Mouse (Mus musculus): Measurements from ENCODE around the gene Gpr18.

Gpr18 gene

DNA sequence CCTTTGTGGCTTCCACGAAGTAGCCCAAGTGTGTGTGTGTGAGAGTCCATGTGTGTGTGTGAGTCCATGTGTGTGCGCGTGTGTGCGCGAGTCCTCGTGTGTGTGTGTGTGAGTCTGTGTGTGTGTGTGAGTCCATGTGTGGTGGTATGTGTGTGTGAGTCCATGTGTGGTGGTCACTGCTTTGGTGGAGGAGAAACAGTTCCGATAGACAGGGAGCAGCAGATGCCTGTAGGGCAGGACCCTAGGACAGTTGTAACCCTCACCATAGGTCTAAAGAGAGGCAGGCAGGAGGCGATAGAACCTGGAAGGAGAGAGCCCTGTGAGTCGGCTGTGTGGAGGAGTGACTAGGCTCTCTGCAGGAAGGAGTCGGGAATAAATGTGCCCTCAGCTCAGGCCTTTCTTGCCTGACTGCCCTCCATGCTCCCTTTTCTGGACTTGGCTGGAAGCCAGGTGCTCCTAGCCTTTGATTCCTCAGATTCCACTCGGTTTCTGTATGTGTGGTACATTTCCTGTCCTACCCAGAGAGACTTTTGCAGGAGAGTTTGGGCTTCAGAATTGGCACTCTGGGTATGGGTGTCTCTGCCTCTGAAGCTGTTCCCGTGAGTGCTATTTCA lies 5.0 kb upstream of the Gpr18 start:
- DNase-seq: peak; percentile 78

DNA sequence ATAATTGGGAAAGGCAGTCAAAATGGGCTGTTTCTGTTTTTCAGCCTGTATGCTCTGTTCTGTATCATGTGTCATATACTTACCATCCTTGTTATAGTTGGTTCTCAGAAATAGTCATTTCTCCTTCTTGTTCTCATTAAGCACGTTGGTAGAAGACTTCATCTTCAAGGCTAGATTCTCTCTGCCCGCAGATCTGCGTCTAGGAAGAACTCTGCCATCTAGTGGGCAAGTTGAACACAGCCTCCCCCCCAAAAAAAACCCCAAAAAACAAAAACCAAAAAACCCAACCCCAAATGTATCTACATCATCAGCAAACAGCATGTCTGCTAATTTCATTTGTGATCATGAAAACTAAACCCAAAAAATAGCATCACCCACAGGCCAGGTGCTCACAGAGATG lies 4.2 kb upstream of the Gpr18 start:
- DNase-seq: no peak

DNA sequence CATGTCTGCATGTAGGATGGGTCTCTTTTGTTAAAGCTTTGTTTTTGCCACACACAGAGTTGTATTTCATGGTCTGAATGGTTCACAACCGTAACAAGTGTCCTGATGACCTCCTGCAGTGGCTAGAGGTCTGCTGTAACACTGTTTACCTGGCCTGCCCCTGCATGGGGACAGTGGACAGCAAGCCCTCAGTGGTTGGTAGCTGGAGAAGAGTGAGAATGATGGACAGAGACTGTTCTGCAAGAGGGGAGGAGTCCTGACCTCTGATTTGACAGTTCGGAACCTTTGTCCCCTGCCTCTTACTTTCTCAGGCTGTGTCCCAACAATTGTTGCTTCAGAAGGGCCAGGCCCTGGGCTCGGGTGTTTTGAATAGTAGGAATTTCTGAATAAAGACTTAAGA lies 2.7 kb upstream of the Gpr18 start:
- no peak for DNase-seq

DNA sequence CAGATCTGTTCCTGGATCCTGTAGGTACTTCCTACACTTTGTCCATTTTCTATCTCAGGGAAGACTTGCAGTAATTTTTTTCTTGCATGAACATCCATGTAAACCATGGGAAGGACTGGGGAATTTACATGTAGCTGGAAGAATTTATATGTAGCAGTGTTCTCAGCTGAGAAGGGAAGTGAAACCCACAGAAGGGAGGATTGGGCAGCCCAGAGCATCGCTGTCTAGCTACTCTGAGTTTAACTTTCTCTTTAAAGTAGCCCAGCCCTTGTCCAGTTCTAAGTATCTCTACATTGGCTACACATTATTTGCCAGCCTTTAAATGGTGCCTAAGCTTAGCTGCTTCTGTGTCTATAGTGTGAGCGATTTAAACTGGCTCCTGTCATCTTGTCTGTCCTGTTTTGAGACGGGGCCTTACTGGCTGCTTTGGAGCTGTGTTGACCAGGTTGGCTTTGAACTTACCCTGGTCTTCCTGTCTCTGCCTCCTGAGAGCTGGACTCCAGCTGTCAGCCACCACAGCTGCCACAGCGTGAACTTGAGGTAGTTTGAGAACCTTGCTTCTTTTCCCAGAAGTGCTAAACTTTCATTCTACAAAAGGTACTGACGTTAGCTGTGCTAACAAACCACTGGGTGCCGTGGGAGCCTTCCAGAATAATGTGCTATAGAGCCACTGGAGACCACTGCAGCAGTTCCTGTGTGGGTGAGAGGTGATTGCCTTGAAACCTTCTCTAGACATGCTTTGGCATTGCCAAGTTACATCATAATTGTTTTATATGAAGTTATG lies 922 bp upstream of the Gpr18 start:
- DNase-seq: no peak

DNA sequence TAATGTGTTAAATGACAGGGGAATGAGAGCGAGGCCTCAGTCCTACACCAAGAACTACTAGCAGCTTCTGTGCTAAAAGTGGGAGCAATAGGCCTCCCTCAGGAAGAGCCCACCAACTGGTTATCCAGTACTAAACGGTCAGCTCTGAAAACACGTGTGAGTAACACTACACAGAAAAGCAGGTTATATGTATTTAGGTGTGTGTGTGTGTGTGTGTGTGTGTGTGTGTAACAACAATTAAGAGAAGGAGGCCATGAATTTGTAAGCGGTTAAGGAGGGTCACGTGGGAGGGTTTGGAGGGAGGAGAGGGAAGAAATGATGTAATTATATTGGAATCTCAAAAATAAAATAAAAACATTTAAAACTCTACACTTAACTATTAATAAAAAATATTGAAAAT lies 438 bp downstream of the Gpr18 start:
- DNase-seq: no peak

DNA sequence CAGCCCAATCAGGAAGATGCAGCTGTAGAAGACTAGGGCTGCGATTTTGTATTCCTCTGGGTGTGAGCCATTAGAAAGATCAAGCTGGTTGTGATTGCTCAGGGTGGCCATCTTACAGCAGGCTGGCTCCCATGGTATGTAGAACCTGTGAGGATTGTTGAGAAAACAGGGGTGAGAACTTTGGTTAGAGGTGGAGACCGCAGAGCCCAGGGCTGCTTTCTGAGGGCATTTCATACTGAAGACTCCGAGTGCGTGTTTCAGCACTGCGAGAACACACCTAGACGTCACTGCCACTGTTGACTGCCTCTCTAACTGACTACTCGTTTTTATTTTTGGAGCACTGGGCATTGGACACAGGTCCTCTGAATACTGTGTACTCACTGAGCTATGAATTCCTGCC lies 3.1 kb downstream of the Gpr18 start:
- no peak for DNase-seq

DNA sequence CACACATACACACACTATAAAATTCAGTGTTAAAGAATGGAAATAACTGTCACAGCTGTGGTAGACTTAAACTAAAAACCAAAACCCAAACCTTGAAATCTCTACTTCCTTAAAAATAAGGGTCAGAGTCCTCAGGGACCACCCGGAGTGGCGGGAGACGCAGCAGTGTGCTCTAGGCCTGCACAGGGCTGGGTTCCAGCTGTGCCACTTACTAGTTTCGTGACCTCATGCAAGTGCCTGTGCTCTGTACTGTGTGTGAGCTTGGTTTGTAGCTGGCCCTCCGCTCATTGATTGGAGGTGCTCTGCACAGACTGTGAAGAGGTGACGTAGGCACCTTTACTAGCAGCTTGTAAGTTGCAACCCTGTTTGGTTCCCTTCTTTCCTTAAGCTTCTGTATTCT lies 5.7 kb downstream of the Gpr18 start:
- DNase-seq: no peak

DNA sequence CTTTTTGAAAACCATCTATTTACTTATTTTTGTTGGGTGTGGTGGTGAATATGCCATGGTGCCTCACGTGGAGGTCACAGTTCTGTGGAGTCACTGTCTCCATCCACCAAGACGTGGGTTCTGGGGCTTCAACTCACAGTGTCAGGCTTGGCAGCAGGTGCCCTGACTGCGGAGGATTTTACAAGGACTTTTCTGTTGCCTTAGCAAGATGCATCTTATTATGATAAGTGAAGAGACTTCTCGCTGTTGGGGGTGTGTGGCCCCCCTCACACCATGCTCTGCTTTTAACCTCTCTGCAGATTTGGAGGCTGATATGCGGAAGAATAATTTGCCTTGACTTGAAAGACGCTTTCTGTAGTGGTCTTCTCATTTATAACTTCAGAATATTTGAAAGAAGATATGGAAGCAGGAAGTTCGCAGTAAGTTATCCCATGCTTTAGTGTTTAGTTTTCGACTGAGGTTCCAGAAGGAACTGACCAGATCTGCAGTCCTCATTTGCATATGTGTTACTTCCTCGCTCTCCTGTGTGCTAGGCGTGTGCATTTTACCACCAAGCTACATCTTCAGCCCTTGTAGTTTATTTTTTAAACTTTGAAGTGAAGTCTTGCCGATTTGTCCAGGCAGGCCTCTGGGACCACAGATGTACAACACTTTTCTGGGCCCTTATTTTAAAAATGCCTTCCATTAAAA lies 8.4 kb downstream of the Gpr18 start:
- DNase-seq: no peak

DNA sequence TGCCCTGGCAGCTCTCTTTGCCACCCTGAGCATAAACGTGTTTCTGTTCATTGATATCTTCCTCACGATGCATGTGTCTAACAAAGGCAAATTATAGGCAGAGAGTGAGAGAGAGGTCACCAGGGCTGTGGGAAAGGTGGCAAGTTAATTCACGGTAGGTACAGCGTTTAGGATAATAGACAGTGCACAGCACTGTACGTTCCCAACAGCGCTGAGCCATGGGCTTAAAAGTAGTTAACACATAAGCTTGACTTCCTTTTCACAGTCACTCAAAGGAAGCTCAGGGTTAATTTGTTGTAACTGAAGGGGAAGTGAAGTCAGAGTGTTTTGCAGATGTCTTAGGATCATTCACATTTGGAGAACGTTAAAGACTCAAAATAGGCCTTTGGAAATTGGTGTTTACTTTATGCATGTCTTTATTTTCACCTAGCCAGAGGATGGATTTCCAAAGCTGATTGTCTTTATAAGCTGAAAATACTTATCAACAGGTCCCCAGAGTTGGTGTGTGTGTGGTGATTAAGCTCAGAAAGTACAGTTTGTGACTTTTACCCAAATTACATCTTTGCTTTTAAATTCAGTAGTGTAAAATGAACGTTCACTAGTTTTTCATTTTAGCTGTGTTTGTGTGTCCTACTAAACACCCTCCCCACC lies 9.1 kb downstream of the Gpr18 start:
- DNase-seq: no peak

DNA sequence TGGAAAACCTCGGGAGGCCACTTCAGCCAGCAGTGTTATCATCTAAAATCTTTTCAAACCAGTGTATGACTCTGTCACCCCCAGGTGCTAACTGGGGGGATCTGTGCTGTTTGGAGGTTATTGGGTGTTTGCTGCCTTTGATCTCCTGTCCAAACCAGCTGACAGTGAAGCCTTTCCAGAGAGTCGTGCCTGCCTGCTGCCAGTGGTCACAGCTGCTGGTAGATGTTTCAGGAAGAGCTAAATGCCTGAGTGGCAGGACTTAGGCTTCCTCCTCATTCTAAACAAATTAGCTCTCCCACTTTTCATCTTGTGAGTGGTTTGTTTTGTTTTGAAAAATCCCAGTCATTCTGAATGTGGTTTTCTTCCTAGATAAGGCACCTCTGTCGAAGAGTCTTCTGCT lies 10.8 kb downstream of the Gpr18 start:
- no peak for DNase-seq

DNA sequence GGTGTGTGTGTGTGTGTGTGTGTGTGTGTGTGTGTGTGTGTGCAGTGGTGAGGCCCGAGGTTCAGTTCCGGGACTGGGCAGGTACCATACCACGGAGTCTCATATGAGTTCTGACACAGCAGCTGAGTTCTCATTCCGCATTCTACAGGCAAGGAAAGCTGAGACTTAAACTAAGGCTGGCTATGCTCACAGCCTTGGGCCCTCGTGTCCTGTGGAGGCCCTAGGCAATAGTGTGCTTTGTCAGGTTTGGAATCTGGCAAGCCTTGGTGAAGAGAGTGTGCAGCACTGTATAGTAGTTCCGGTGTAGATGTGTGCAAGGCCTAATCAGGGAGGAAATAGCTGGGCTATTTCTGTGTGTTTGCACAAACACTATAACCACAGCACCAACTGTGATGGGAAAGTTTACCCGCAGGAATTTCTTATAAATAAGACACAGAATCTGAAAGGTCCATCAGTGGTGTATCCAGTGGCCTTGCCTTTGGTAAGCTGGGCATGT lies 12.2 kb downstream of the Gpr18 start:
- no peak for DNase-seq

DNA sequence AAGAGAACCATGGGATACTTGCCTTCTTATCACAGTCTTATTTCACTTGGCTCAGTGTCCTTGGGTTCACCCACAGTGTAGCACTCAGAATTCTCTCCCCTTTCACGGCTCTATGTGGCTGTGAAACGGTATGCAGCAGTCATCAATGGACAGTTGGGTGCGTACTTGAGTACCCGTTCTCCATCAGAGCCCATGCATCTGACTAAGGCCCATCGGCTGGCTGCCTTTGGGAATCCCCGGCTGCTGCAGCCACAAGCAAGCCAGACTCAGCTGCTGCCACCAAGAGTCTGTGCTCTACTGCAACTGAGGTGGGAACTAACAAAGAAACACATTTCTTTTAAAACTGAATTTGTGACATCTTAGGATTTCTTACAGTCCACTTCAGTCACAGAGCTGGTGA lies 14.1 kb downstream of the Gpr18 start:
- no peak for DNase-seq

DNA sequence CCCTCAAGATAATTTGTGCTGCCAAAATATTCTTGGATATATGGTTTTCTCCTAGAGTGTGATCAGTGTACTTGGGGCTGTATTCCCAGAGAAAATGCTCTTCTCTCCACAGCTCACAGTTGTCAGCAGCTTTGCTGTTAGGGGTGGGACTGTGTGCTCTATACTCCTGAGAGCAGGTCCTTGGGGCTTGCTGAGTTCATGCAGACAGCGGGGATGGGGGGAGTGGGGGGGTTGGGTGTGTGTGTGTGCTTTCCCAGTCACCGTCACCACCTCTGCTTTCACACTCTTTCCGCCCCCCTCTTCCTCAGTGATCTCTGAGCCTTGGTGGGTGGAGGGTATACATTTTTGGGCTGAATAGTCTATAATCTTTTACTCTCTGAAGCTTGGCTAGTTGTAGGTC lies 16.5 kb downstream of the Gpr18 start:
- DNase-seq: no peak

DNA sequence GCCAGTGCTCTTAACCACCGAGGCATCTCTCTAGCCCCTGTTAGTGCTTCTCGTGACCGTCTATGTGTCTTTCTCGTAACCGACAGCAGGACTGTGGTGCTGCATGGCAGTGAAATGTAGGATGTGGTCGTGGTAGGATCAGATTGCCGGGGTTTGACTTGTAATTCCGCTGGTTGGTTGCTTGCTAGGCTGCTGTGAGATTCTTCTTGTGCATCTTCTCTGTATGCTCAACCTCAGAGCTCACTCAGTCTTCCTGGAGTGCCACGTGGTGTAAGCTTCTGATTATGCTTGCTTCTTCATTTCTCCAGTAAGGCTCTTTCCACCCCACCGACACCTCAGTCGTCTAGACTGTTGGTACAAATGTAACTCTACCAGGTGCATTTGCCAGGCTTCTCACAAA lies 17.1 kb downstream of the Gpr18 start:
- peak; percentile 35 for DNase-seq

DNA sequence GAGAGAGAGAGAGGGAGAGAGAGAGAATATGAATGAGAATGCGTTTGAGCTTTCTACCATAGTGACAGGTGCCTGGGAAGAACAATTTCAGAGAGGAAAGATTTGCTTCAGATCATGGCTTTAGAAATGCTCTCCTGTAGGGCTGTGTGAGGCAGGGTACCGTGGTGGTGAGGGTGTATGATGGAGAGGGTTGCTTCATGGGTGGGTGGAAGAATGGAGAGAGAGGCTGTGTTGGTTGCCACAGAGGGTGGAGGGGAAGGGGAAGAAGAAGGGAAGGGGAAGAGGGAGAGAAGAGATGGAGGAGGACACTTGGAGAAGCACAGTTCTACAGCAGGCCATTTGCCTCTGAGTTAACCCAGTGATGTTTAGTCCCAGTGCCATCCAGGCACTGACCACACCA lies 17.8 kb downstream of the Gpr18 start:
- DNase-seq: no peak

DNA sequence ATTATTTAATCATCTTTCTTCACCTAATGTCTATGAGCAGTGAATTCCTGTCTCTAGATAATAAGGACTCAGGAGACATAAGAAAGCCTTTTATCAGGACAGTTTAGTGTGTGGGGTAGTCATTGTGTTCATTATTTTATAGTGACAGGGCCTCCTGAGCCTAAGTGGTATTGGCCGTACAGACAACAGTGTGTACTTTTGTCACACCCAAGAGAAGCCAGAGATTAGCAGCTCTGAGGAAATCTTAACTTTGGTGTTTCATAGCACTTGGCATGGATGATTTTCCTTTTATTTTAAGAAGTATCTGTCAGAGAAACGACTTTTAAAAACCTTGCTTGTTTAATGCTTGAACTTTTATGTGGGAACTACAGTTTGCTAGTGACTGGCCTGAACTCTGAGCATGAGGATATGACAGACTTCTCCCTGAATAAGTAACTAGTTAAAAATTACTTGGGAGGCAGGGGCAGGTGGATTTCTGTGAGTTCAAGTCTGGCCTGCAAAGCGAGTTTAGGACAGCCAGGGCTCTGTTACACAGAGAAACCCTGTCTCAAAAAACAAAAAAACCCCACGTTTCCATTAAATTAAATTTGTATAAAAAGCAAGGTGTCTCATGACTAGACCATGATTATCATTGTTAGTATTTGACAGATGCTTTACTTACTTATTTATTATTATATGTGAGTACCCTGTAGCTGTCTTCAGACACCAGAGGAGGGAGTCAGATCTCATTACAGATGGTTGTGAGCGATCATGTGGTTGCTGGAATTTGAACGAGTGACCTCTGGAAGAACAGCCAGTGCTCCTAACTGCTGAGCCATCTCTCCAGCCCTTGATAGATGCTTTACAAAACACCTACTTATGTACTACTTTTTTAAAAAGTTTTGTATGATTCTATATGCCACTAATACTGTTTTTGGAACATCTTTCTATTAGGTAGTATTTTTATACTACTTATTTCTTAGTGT lies 19.2 kb downstream of the Gpr18 start:
- peak; percentile 83 for DNase-seq

DNA sequence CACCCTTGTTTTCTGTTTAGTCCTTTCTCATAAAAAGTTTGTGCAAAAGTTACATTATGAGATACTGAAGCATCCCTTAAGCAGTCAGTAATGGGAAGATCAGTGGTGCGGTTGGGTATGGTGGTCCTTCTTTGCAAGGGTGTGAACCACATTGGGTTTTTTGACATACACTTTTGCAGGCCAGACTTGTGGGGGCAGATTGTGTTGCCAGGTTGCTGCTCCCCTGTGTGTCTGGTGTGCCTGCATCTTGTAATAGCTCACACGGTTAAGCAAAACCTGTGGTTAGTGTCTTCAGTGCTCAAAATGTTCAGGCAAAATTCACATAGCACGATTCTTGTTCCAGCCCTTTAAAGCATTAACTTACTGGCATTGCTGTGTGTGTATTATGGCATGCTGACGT lies 20.3 kb downstream of the Gpr18 start:
- DNase-seq: no peak

DNA sequence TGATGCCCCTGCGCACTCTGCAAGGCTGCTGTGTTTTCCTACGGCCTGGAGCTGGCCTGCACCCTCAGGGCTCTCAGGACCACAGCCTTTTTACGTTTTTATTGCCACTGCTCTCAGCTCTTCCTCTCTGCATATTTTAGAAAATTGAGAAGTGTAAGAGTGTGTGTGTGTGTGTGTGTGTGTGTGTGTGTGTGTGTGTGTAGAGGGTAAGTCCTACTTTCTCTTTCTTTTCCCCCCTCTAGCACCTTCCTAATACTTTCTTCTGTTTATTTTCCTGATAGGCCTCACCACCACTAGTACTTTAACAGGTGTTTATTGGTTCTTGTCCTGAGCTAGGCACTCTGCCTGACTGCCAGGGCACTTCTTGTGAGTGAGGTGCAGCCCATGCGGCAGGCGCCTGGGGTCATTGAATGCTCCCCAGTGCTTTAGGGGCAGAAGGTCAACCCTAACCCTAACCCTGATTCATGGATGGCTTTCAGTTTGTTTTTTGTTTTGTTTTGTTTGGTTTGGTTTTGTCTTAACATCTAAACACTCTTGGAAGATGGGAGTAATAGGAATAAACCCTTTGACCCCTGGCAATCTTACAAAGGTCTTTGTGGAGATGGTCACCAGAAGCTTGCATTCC lies 21.0 kb downstream of the Gpr18 start:
- peak; percentile 48 for DNase-seq

DNA sequence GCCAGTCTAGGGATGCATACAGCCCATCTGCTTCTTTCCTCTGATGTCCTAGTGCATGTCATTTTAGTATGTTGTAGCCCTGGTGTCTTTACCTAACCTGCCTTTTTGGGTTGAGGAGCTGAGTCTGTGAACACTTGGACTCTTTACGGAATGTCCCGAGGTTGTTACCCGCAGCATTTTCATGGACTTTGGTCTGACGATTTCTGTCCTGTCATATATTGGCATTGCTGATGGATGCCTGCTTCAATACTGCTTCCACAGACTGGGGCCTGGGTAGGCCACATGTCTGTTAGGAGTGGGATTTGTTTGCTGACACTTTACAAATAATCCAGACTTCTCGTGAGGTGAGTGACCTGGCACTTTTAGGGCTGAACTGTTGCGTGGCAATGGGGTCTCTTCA lies 21.8 kb downstream of the Gpr18 start:
- DNase-seq: peak; percentile 49

DNA sequence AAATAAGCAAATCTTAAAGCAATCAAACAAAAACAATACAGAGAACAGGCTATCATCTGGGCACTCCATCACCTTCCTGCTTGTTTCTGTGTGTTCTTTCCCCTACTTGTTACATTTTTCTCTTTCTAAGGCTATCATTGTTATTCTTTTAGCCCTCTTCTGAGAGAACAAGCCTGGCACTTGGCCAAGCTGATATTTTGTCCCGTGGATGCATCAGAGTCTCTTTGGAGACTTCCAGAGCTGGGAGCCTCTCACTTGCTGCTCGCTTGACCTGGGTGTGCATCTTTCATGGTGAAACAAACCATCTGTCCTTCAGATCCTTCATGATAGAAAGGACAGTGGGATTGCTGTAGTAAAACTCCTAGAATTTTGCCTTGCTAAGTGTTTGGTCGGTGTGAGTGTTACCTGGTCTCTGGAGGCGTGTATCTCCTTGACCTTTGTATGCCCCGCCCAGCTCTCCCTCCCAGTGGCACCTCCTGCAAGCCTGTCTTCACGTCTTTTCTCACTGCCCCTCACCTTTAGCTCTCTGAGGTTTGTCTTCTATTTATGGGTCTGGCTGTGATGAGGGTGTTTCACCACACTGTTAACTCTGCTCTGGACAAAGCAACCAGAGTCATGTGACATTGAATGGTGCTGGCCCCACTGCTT lies 31.3 kb downstream of the Gpr18 start:
- DNase-seq: peak; percentile 41

DNA sequence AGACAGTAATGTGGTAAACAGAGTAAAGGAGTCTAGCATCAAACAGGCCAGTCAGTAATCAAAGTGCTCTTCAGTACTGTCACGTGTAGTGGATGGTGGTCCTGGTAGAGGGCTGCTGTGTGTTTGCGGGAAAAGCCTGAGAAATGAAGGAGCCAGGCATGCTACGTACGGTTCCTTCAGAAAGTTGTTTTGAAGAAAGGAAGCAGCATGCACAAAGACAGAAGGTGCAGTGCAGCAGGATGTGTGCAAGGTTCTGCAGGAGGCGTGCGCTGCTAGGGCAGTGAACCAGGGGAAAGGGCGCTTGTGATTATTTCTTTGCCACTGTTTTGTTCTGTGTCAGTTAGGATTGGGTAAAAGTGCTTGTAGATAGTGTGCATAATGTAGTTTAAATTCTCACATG lies 34.4 kb downstream of the Gpr18 start:
- no peak for DNase-seq

Data from kidney, adult 9 months (tissue).